Mouse (Mus musculus) lung, embryonic 16.5 days (tissue): Measurements from ENCODE around the gene 9530053A07Rik. TPM values are rescaled to one million over a fixed set of nuclear protein-coding genes. Genes with fewer than 3 reads are reported as not detected.
"Not testable (repeated sequence)": the region's sequence is repeated elsewhere in the genome, so short reads cannot be mapped to it uniquely, and the experiment has no call there.

Experiments used
- ATAC-seq: fragments of 200-750 bp; cut with Nextera tagmentation; 2 replicates; pipeline ENCODE4 v1.8.0; 2017; ENCODE audit warnings: low read depth, mild to moderate bottlenecking, moderate library complexity
- H3K27ac ChIP-seq: fragments of 300-500 bp; sonication (generic); 2 replicates; pipeline ENCODE4 v1.5.1; 2014; ENCODE audit warnings: mild to moderate bottlenecking, control low read depth, low read length
- H3K27me3 ChIP-seq: fragments of 300-500 bp; sonication (generic); 2 replicates; pipeline ENCODE4 v1.6.1; 2014; ENCODE audit warnings: low read depth, low read length, mixed read lengths; ENCODE audit not compliant: control insufficient read depth, insufficient read depth
- H3K36me3 ChIP-seq: fragments of 300-500 bp; sonication (generic); 2 replicates; pipeline ENCODE4 v1.6.1; 2014; ENCODE audit warnings: low read length; ENCODE audit not compliant: control insufficient read depth, insufficient read depth
- H3K4me1 ChIP-seq: fragments of 300-500 bp; sonication (generic); replicated peaks from 2 replicates; pipeline ENCODE4 v1.6.1; 2014; ENCODE audit warnings: low read length, mixed read lengths; ENCODE audit not compliant: control insufficient read depth, insufficient read depth
- H3K4me2 ChIP-seq: fragments of 300-500 bp; sonication (generic); 2 replicates; pipeline ENCODE4 v1.6.1; 2014; ENCODE audit warnings: low read depth, low read length, control low read depth
- H3K4me3 ChIP-seq: fragments of 300-500 bp; sonication (generic); 2 replicates; pipeline ENCODE4 v1.5.1; 2014; ENCODE audit warnings: mild to moderate bottlenecking, low read length, control low read depth
- H3K9ac ChIP-seq: fragments of 300-500 bp; sonication (generic); 2 replicates; pipeline ENCODE4 v1.6.1; 2014; ENCODE audit warnings: low read length, control low read depth
- H3K9me3 ChIP-seq: fragments of 300-500 bp; sonication (generic); 2 replicates; pipeline ENCODE4 v1.6.1; 2016; ENCODE audit warnings: low read length; ENCODE audit not compliant: control insufficient read depth
- WGBS: fragments of 180-500 bp; shearing (Covaris S2); extraction: QIAGEN DNeasy Blood & Tissue Kit; methylation state at CpG from one replicate; pipeline ENCODE4 v1.1.7; 2014; 5-methylcytosine and 5-hydroxymethylcytosine counted together
- polyA plus RNA-seq: library from polyadenylated mRNA; unstranded; fragments of >200 nt; fragmentation: Nextera tagmentation; extraction: Ambion mirVana; gene quantifications from 2 replicates; pipeline ENCODE4 v1.2.1, GENCODE M21; 2015

The 9530053A07Rik gene
- polyA plus RNA-seq = 0.06 TPM in 1 of 2 replicates, not detected in the other

- Histone ChIP-seq H3K27ac (no peak within 1 kb of the TSS), H3K9me3 (no peaks in the 10 kb centered on the region), H3K4me2 (no peak within 1 kb of the TSS), H3K4me1 (no peaks in the 10 kb centered on the region), H3K4me3 (no peak within 1 kb of the TSS), H3K9ac (no peak within 1 kb of the TSS), H3K36me3 (no peaks in the 10 kb centered on the region), H3K27me3 (no peaks in the 10 kb centered on the region)
- WGBS = 70% methylated on average over 5 of the region's 5 CpGs
- ATAC-seq = no peak
Measured at GRCm38 (mm10) chr7:28129166-28129565, at the start of gene 9530053A07Rik. 9530053A07Rik (plus strand) TSS chr7:28129466.

- Histone ChIP-seq H3K27ac (no peak overlapping the region), H3K9ac (no peak overlapping the region), H3K4me2 (no peak overlapping the region), H3K27me3 (no peaks in the 10 kb centered on the region), H3K4me1 (no peaks in the 10 kb centered on the region), H3K9me3 (no peaks in the 10 kb centered on the region), H3K36me3 (no peaks in the 10 kb centered on the region), H3K4me3 (no peak overlapping the region)
- ATAC-seq = no peak
- WGBS = 71% methylated on average over 7 of the region's 7 CpGs
Measured at GRCm38 (mm10) chr7:28084215-28084614, 45.1 kb upstream of the 9530053A07Rik start.

- no peak overlapping the region for H3K4me2 ChIP-seq
- H3K27ac ChIP-seq = no peak overlapping the region
- H3K27me3 ChIP-seq = no peaks in the 10 kb centered on the region
- no peaks in the 10 kb centered on the region for H3K36me3 ChIP-seq
- H3K9me3 ChIP-seq = no peaks in the 10 kb centered on the region
- H3K4me3 ChIP-seq = no peak overlapping the region
- H3K9ac ChIP-seq = no peak overlapping the region
- WGBS = 73% methylated on average over 16 of the region's 16 CpGs
- H3K4me1 ChIP-seq = no peaks in the 10 kb centered on the region
- ATAC-seq = no peak
Measured at GRCm38 (mm10) chr7:28086236-28086635, 43.0 kb upstream of the 9530053A07Rik start.

GRCm38 (mm10) chr7:28093541-28093940 lies 35.7 kb upstream of the 9530053A07Rik start:
- Histone ChIP-seq H3K9ac (no peak overlapping the region), H3K27me3 (no peaks in the 10 kb centered on the region), H3K27ac (no peak overlapping the region), H3K4me2 (no peak overlapping the region), H3K9me3 (no peaks in the 10 kb centered on the region), H3K4me3 (no peak overlapping the region), H3K4me1 (no peaks in the 10 kb centered on the region), H3K36me3 (no peaks in the 10 kb centered on the region)
- WGBS = 34% methylated on average over 11 of the region's 11 CpGs
- ATAC-seq = no peak

GRCm38 (mm10) chr7:28099101-28099500 lies 30.2 kb upstream of the 9530053A07Rik start:
- 94% methylated on average over 16 of the region's 16 CpGs for WGBS
- peaks cover 4% of the 10 kb centered on the region; the same call in 1 of the 2 replicates for H3K9me3 ChIP-seq
- no peak overlapping the region for H3K27ac ChIP-seq
- no peaks in the 10 kb centered on the region for H3K36me3 ChIP-seq
- H3K4me2 ChIP-seq = no peak overlapping the region
- no peak for ATAC-seq
- no peak overlapping the region for H3K4me3 ChIP-seq
- no peaks in the 10 kb centered on the region for H3K4me1 ChIP-seq
- no peak overlapping the region for H3K9ac ChIP-seq
- no peaks in the 10 kb centered on the region for H3K27me3 ChIP-seq

GRCm38 (mm10) chr7:28100596-28101590 lies 28.4 kb upstream of the 9530053A07Rik start:
- Histone ChIP-seq H3K4me2 (no peak overlapping the region), H3K9ac (no peak overlapping the region), H3K4me3 (no peak overlapping the region), H3K27ac (no peak overlapping the region), H3K4me1 (no peaks in the 10 kb centered on the region), H3K27me3 (no peaks in the 10 kb centered on the region), H3K9me3 (peaks cover 4% of the 10 kb centered on the region; the same call in 1 of the 2 replicates), H3K36me3 (no peaks in the 10 kb centered on the region)
- ATAC-seq = no peak
- 61% methylated on average over 17 of the region's 17 CpGs for WGBS

GRCm38 (mm10) chr7:28102936-28103335 lies 26.3 kb upstream of the 9530053A07Rik start:
- ATAC-seq, H3K4me2 ChIP-seq, H3K36me3 ChIP-seq, H3K9ac ChIP-seq, H3K4me3 ChIP-seq, H3K27me3 ChIP-seq, H3K4me1 ChIP-seq, H3K27ac ChIP-seq, H3K9me3 ChIP-seq: not testable (repeated sequence)
- WGBS = 46% methylated on average over 5 of the region's 5 CpGs

- peak; percentile 91 for ATAC-seq
- Histone ChIP-seq H3K4me3 (peak overlapping the region; percentile 34), H3K27me3 (no peaks in the 10 kb centered on the region), H3K36me3 (no peaks in the 10 kb centered on the region), H3K4me2 (peak overlapping the region; percentile 54), H3K9ac (peak overlapping the region; percentile 53), H3K27ac (no peak overlapping the region), H3K9me3 (no peaks in the 10 kb centered on the region), H3K4me1 (no peaks in the 10 kb centered on the region)
- 2% methylated on average over 23 of the region's 23 CpGs for WGBS
Measured at GRCm38 (mm10) chr7:28104670-28105069, 24.6 kb upstream of the 9530053A07Rik start.

GRCm38 (mm10) chr7:28106241-28106640 lies 23.0 kb upstream of the 9530053A07Rik start:
- no peak for ATAC-seq
- WGBS = 88% methylated on average over 11 of the region's 11 CpGs
- no peak overlapping the region for H3K4me3 ChIP-seq
- no peak overlapping the region for H3K4me2 ChIP-seq
- no peaks in the 10 kb centered on the region for H3K36me3 ChIP-seq
- no peak overlapping the region for H3K27ac ChIP-seq
- no peak overlapping the region for H3K9ac ChIP-seq
- no peaks in the 10 kb centered on the region for H3K4me1 ChIP-seq
- H3K9me3 ChIP-seq = no peaks in the 10 kb centered on the region
- no peaks in the 10 kb centered on the region for H3K27me3 ChIP-seq
